Mouse (Mus musculus) CH12.LX (cell line): ENCODE results near the gene Selenov.

Source experiments
- CHD2 ChIP-seq: IDR thresholded peaks from 2 replicates; pipeline ENCODE4 v1.6.1; 2011; ENCODE audit warnings: low read length, improper control_type of control experiment
- CTCF ChIP-seq, 2 experiments: IDR thresholded peaks in 1 of 2; conservative IDR thresholded peaks in 1 of 2; 2 replicates each; pipeline ENCODE4 v1.5.1; 2011 to 2012; ENCODE audit warnings: low read depth in 2 of 2, low read length in 2 of 2, improper control_type of control experiment in 1 of 2, inconsistent platforms in 1 of 2, mild to moderate bottlenecking in 1 of 2, moderate library complexity in 1 of 2
- E2F4 ChIP-seq: IDR thresholded peaks from 2 replicates; pipeline ENCODE4 v1.6.1; 2011; ENCODE audit warnings: low read depth, low read length, improper control_type of control experiment; ENCODE audit not compliant: insufficient replicate concordance
- EP300 ChIP-seq: IDR thresholded peaks from 2 replicates; pipeline ENCODE4 v1.6.1; 2011; ENCODE audit warnings: low read length, improper control_type of control experiment
- ETS1 ChIP-seq: conservative IDR thresholded peaks from 2 replicates; pipeline ENCODE4 v1.6.1; 2012; ENCODE audit warnings: low read depth, mild to moderate bottlenecking, inconsistent platforms, low read length, improper control_type of control experiment, moderate library complexity
- HCFC1 ChIP-seq: IDR thresholded peaks from 2 replicates; pipeline ENCODE4 v1.6.1; 2012; ENCODE audit warnings: low read depth, mild to moderate bottlenecking, inconsistent platforms, low read length, improper control_type of control experiment
- MAX ChIP-seq: IDR thresholded peaks from 2 replicates; pipeline ENCODE4 v1.6.1; 2011; ENCODE audit warnings: low read length, improper control_type of control experiment
- MXI1 ChIP-seq: IDR thresholded peaks from 2 replicates; pipeline ENCODE4 v1.6.1; 2011; ENCODE audit warnings: mild to moderate bottlenecking, low read depth, low read length, improper control_type of control experiment
- POLR2A ChIP-seq: IDR thresholded peaks from 2 replicates; pipeline ENCODE4 v1.6.1; 2011; ENCODE audit warnings: low read depth, mild to moderate bottlenecking, improper control_type of control experiment, low read length
- RCOR1 ChIP-seq: conservative IDR thresholded peaks from 2 replicates; pipeline ENCODE4 v1.6.1; 2012; ENCODE audit warnings: low read depth, mild to moderate bottlenecking, inconsistent platforms, low read length, improper control_type of control experiment
- USF2 ChIP-seq: conservative IDR thresholded peaks from 2 replicates; pipeline ENCODE4 v1.6.1; 2011; ENCODE audit warnings: low read depth, low read length, improper control_type of control experiment
- ZC3H11A ChIP-seq: IDR thresholded peaks from 2 replicates; pipeline ENCODE4 v1.6.1; 2012; ENCODE audit warnings: low read depth, mild to moderate bottlenecking, inconsistent platforms, low read length, improper control_type of control experiment

- TF ChIP-seq CTCF (conservative IDR thresholded peaks at IDR 0.05 in 1 of 2, IDR thresholded peaks at IDR 0.05 in 1 of 2; ENCODE audit: low read depth in 2 of 2, low read length in 2 of 2) (no peak), HCFC1 (no peak), ZC3H11A (no peak), CHD2 (no peak), MAX (no peak), POLR2A (no peak), ETS1 (no peak), USF2 (no peak), MXI1 (no peak), EP300 (no peak), RCOR1 (no peak), E2F4 (no peak)
Observed at GRCm38 (mm10) chr7:28290165-28290564, 821 bp downstream of the Selenov start.
